Comparison of ENCODE assay signal across 18 mouse cellular contexts in genomic region chr10:82774841-82775240, GRCm38 (mm10). TPM values are rescaled to one million over a fixed set of nuclear protein-coding genes. Genes with fewer than 3 reads are reported as not detected.
DNase-seq lines count a peak whose midpoint lies in the region; ATAC-seq and TF ChIP-seq lines count a peak whose summit lies in the region.
"Had no signal": no experiment of that assay in that cellular context is flagged by ENCODE, and none has a peak within 500 bp of the region (broad histone marks: within the 10 kb centered on the region; RNA-seq: fewer than 3 reads in every experiment).

No protein-coding gene starts in this region.

- no peaks in the 10 kb centered on the region for H3K4me1 ChIP-seq in midbrain, embryonic 11.5 days (ENCODE audit: control insufficient read depth, insufficient read depth, low read length)
- H3K4me1 ChIP-seq in midbrain, embryonic 13.5 days (replicated peaks) = no peaks in the 10 kb centered on the region; the same call in 1 of the 2 replicates
- H3K4me1 ChIP-seq: embryonic facial prominence, embryonic 12.5 days; forebrain, embryonic 15.5 days had no signal

- H3K4me3 ChIP-seq in gastrocnemius, adult 2 months = no peak overlapping the region
- no peak overlapping the region for H3K4me3 ChIP-seq in midbrain, embryonic 11.5 days (ENCODE audit: low read depth, low read length)
- no peak overlapping the region for H3K4me3 ChIP-seq in midbrain, embryonic 13.5 days (replicated peaks)
- H3K4me3 ChIP-seq: embryonic facial prominence, embryonic 10.5 days; embryonic facial prominence, embryonic 12.5 days; forebrain, embryonic 13.5 days; forebrain, embryonic 15.5 days had no signal

- no peaks in the 10 kb centered on the region for H3K36me3 ChIP-seq in midbrain, embryonic 11.5 days (ENCODE audit: control insufficient read depth, insufficient read depth, low read length)
- H3K36me3 ChIP-seq in midbrain, embryonic 13.5 days = no peaks in the 10 kb centered on the region
- H3K36me3 ChIP-seq: embryonic facial prominence, embryonic 10.5 days; embryonic facial prominence, embryonic 12.5 days; forebrain, embryonic 15.5 days had no signal

- ATAC-seq in midbrain, embryonic 11.5 days (ENCODE audit: low FRiP score) = no peak
- no peak for ATAC-seq in midbrain, embryonic 13.5 days
- ATAC-seq: forebrain, embryonic 13.5 days; forebrain, embryonic 15.5 days; forebrain, postnatal 0 days had no signal

- intact Hi-C loops in gastrocnemius, adult 2 months (cut with DNase I) = no loop called here

- peak overlapping the region; percentile 86 for H3K27ac ChIP-seq in gastrocnemius, adult 2 months
- H3K27ac ChIP-seq in midbrain, embryonic 11.5 days (ENCODE audit: low read depth, low read length) = no peak overlapping the region
- no peak overlapping the region for H3K27ac ChIP-seq in midbrain, embryonic 13.5 days
- H3K27ac ChIP-seq: embryonic facial prominence, embryonic 10.5 days; embryonic facial prominence, embryonic 12.5 days; forebrain, embryonic 13.5 days; forebrain, embryonic 15.5 days had no signal

- H3K9me3 ChIP-seq in midbrain, embryonic 11.5 days (ENCODE audit: control insufficient read depth, low read length) = no peaks in the 10 kb centered on the region
- no peaks in the 10 kb centered on the region; the same call in 1 of the 2 replicates for H3K9me3 ChIP-seq in midbrain, embryonic 13.5 days
- H3K9me3 ChIP-seq: embryonic facial prominence, embryonic 10.5 days; embryonic facial prominence, embryonic 12.5 days; forebrain, embryonic 13.5 days; forebrain, embryonic 15.5 days had no signal

- peak; percentile 53 for DNase-seq in gastrocnemius, adult 2 months
- DNase-seq in gastrocnemius, postnatal 10 days = no peak
- DNase-seq in midbrain, embryonic 11.5 days (ENCODE audit: low spot score, missing footprints) = peak; percentile 10
- no peak for DNase-seq in adrenal gland, adult 8-10 months
- DNase-seq: adrenal gland, adult 2 months; adrenal gland, postnatal 14 days; adrenal gland, postnatal 36 days; cerebellum, adult 11-12 months; cerebellum, adult 2 months; cerebellum, adult 9-10 months; cerebellum, postnatal 10 days; cerebellum, postnatal 25 days; forebrain, postnatal 0 days had no signal

- TF ChIP-seq CTCF in gastrocnemius, adult 2 months (IDR thresholded peaks at IDR 0.05) = no peak

- 93% methylated on average over 5 of the region's 5 CpGs for WGBS in midbrain, embryonic 11.5 days
- 97% methylated on average over 5 of the region's 5 CpGs for WGBS in midbrain, embryonic 13.5 days

- no peak overlapping the region for H3K9ac ChIP-seq in midbrain, embryonic 11.5 days (ENCODE audit: low read length)
- H3K9ac ChIP-seq in midbrain, embryonic 13.5 days (replicated peaks) = no peak overlapping the region
- H3K9ac ChIP-seq: embryonic facial prominence, embryonic 12.5 days; forebrain, embryonic 13.5 days; forebrain, embryonic 15.5 days; forebrain, postnatal 0 days had no signal

- no peaks in the 10 kb centered on the region for H3K27me3 ChIP-seq in midbrain, embryonic 11.5 days (ENCODE audit: control insufficient read depth, insufficient read depth, low read length)
- no peaks in the 10 kb centered on the region for H3K27me3 ChIP-seq in midbrain, embryonic 13.5 days
- H3K27me3 ChIP-seq: embryonic facial prominence, embryonic 12.5 days; forebrain, embryonic 13.5 days; forebrain, embryonic 15.5 days had no signal

- no peak overlapping the region for H3K4me2 ChIP-seq in midbrain, embryonic 11.5 days
- no peak overlapping the region for H3K4me2 ChIP-seq in midbrain, embryonic 13.5 days (replicated peaks)
- H3K4me2 ChIP-seq: embryonic facial prominence, embryonic 12.5 days; forebrain, embryonic 13.5 days; forebrain, embryonic 15.5 days had no signal

RNA-seq across cellular contexts. Expression of gene Nfyb, which starts 10.9 kb away (rescaled TPM):
- total RNA-seq in gastrocnemius, adult 2 months (2021) = 10 to 100 TPM; 31.7 to 37.5 TPM
- 10 to 100 TPM; 38.9 to 40.5 TPM for total RNA-seq in gastrocnemius, postnatal 10 days (2021)
- 79.0 and 85.4 TPM in 2 replicates for polyA plus RNA-seq in midbrain, embryonic 11.5 days (2014; fragmentation: Nextera tagmentation; extraction: Ambion mirVana)
- polyA plus RNA-seq in midbrain, embryonic 13.5 days (2015; fragmentation: Nextera tagmentation; extraction: Ambion mirVana) = 57.6 and 57.8 TPM in 2 replicates
- total RNA-seq in adrenal gland, adult 8-10 months (2022) = 10 to 100 TPM; 16.5 to 28.9 (median 24.6) TPM

RNA-seq across cellular contexts. Expression of gene Txnrd1, which starts 58.9 kb away (rescaled TPM):
- total RNA-seq in gastrocnemius, adult 2 months (2021) = 10 to 100 TPM; 58.2 to 76.0 TPM
- 10 to 100 TPM; 30.6 to 35.2 TPM for total RNA-seq in gastrocnemius, postnatal 10 days (2021)
- 189 and 195 TPM in 2 replicates for polyA plus RNA-seq in midbrain, embryonic 11.5 days (2014; fragmentation: Nextera tagmentation; extraction: Ambion mirVana)
- polyA plus RNA-seq in midbrain, embryonic 13.5 days (2015; fragmentation: Nextera tagmentation; extraction: Ambion mirVana) = 133 and 141 TPM in 2 replicates
- total RNA-seq in adrenal gland, adult 8-10 months (2022) = 100 to 1,000 TPM in 2 of 4 experiments, 10 to 100 TPM in 2; 75.8 to 107 (median 91.5) TPM

Comparison
In these comparisons a context has a peak if more than half of its experiments do, and no peak if none do; other contexts are left out.
1. DNase-seq: peak in gastrocnemius, adult 2 months (single experiment) and midbrain, embryonic 11.5 days (single experiment); none in gastrocnemius, postnatal 10 days (single experiment) and adrenal gland, adult 8-10 months (single experiment).